Mouse (Mus musculus): Measurements from ENCODE around the gene Hesx1.

DNA sequence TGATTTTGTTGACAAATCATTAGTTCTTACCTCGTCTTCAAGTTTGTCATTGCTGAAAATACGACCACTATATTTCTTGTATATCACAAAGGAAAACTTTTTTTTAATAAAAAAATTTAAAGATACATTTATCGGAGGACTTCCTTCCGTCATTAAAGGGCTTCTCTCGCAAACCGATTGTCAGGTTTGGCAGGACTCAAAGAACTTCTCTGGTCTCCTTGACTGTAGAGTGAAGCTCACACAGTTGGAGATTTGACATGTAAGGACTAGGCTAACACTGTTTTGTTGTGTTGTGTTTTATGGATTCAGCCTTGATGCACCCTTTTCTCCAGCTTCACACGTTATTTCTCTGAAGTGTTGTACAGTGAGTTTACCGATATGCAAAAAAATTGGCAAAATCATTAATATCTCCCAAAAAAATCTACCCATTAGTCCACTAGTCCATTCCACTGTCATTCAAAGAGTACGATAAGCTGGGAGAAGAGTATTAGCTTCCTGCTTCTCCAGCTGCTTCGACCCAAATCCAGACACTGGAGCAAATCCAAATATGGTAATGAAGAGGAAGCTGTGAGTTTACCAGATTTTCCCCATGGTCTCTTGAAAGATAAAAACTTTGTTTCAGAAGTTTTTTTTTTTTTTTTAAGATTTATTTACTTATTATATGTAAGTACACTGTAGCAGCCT is 23.0 kb upstream of the Hesx1 start, which contains the start of gene Appl1:
- TF ChIP-seq GATA1 (IDR thresholded peaks at IDR 0.05; ENCODE audit: borderline replicate concordance, low read length) (no peak), FLI1 (IDR thresholded peaks at IDR 0.05; ENCODE audit: low read length) (no peak)

Measured in megakaryocyte, embryonic 14.5 days (primary cell).